Mouse (Mus musculus) lung, embryonic 15.5 days (tissue): ENCODE data around the gene Arsb. TPM values are rescaled to one million over a fixed set of nuclear protein-coding genes. Genes with fewer than 3 reads are reported as not detected.

Experiments
- ATAC-seq: fragments of 200-750 bp; cut with Nextera tagmentation; 2 replicates; pipeline ENCODE4 v1.8.0; 2017; ENCODE audit warnings: moderate number of reproducible peaks, borderline replicate concordance; ENCODE audit not compliant: low FRiP score, low TSS enrichment; ENCODE audit errors: extremely low read depth
- H3K27ac ChIP-seq: fragments of 300-500 bp; sonication (generic); 2 replicates; pipeline ENCODE4 v1.5.1; 2015; ENCODE audit warnings: moderate library complexity, mild to moderate bottlenecking, inconsistent platforms
- H3K27me3 ChIP-seq: fragments of 300-500 bp; sonication (generic); 2 replicates; pipeline ENCODE4 v1.6.1; 2015; ENCODE audit warnings: inconsistent platforms
- H3K36me3 ChIP-seq: fragments of 300-500 bp; sonication (generic); 2 replicates; pipeline ENCODE4 v1.6.1; 2015; ENCODE audit warnings: inconsistent platforms
- H3K4me1 ChIP-seq: fragments of 300-500 bp; sonication (generic); 2 replicates; pipeline ENCODE4 v1.6.1; 2015; ENCODE audit warnings: inconsistent platforms
- H3K4me2 ChIP-seq: fragments of 300-500 bp; sonication (generic); 2 replicates; pipeline ENCODE4 v1.6.1; 2015; ENCODE audit warnings: inconsistent platforms, mild to moderate bottlenecking, moderate library complexity
- H3K4me3 ChIP-seq: fragments of 300-500 bp; sonication (generic); 2 replicates; pipeline ENCODE4 v1.5.1; 2015; ENCODE audit warnings: mild to moderate bottlenecking, inconsistent platforms
- H3K9ac ChIP-seq: fragments of 300-500 bp; sonication (generic); 2 replicates; pipeline ENCODE4 v1.6.1; 2015; ENCODE audit warnings: inconsistent platforms
- H3K9me3 ChIP-seq: fragments of 300-500 bp; sonication (generic); 2 replicates; pipeline ENCODE4 v1.6.1; 2016; ENCODE audit warnings: inconsistent platforms
- WGBS: fragments of 180-500 bp; shearing (Covaris S2); methylation state at CpG from one replicate; pipeline ENCODE4 v1.1.7; 2015; 5-methylcytosine and 5-hydroxymethylcytosine counted together
- polyA plus RNA-seq: library from polyadenylated mRNA; unstranded; fragments of >200 nt; fragmentation: Nextera tagmentation; extraction: Ambion mirVana; gene quantifications from 2 replicates; pipeline ENCODE4 v1.2.1, GENCODE M21; 2015

Arsb gene
- polyA plus RNA-seq, 1 experiment from 2014 or later: 14.8 TPM

DNA sequence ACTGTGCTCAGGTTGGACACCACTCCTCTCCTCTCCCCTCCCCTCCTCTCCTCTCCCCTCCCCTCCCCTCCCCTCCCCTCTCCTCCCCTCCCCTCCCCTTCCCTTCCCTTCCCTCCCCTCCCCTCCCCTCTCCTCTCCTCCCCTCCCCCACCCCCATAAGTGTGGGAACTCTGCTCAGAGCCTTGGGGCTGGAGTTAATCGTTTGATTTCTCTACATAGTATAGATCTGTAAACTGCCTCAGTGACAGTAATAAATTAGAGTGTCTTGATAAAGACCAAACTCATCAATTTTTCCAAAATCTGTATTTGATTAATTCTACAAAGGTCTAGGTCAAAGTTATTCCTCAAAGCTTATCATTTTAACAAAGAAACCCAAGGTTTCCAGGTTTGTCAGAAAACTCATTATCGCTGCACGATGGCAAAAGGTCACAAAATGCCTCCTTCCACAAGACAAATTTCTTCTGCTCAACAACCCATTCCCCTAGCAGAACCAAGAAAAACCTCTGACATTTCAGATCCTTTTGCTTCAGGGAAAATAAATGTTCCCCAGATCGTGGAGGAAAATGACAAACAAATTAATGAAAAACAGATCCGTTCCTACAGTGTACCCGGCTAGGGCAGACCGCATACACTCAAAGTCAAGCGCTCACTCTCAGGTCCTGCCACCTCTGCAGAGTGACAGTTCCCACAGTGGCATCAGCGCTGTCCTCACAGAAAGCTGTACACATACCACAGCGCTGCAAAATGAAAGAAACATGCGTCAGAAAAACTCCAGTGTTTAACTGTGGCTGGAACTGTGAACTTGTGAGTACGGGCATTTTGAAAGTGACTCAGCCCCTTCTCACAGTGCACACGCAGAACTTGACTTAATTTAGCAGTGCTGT, 126.8 kb downstream of the Arsb start:
- H3K4me2 ChIP-seq: peak overlapping the region; percentile 38
- no peak; the same call in 1 of the 2 replicates for ATAC-seq

GRCm38 (mm10) chr13:93899378-93900256, 128.2 kb downstream of the Arsb start:
- Histone ChIP-seq H3K27ac (no peak overlapping the region), H3K4me3 (no peak overlapping the region), H3K9ac (no peak overlapping the region), H3K9me3 (no peaks in the 10 kb centered on the region), H3K36me3 (no peaks in the 10 kb centered on the region), H3K27me3 (no peaks in the 10 kb centered on the region), H3K4me1 (peaks cover 7% of the 10 kb centered on the region; the same call in 1 of the 2 replicates), H3K4me2 (no peak overlapping the region)
- WGBS: 75% methylated on average over 3 of the region's 3 CpGs
- ATAC-seq: no peak

More for the DNA sequence above, 126.8 kb downstream of the Arsb start:
- Histone ChIP-seq H3K36me3 (no peaks in the 10 kb centered on the region), H3K27ac (no peak overlapping the region), H3K9ac (no peak overlapping the region), H3K9me3 (no peaks in the 10 kb centered on the region), H3K4me3 (no peak overlapping the region), H3K4me1 (peaks cover 7% of the 10 kb centered on the region; the same call in 1 of the 2 replicates), H3K27me3 (no peaks in the 10 kb centered on the region)
- WGBS: 26% methylated on average over 13 of the region's 13 CpGs

DNA sequence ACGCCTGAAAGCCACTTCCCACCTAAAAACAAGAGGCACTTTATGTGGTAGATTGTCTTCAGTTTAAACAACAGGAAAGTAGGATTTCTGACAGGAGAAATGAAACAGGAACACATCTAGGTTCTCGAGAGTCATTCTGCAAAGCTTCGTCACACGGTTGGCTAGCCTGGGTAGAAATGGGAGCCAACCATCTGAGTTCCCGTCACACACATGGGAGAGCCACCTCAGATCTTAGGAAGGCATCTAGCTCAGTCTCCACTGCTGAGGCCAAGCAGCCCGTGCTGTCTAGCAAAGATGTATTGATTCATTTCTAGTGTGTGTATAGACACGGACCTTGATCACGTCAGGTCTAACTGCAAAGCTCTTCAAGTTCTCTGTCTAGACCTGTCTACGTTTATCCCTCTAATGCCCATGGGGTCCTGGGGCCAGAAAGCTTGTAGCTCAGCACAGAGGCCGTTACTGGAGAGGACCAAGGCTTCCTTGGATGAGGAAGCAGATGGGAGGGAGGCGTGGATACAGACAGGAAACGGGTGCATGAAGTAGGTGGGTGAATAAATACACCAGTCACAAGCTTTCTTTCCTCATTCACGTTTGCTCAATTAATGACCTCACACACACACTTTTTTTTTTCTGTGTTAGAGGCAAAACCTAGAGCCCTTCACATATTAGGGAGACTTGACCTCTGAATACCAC, 129.7 kb downstream of the Arsb start:
- Histone ChIP-seq H3K4me1 (peaks cover 7% of the 10 kb centered on the region; the same call in 1 of the 2 replicates), H3K36me3 (no peaks in the 10 kb centered on the region), H3K27ac (no peak overlapping the region), H3K9ac (no peak overlapping the region), H3K9me3 (no peaks in the 10 kb centered on the region), H3K4me2 (no peak overlapping the region), H3K27me3 (no peaks in the 10 kb centered on the region), H3K4me3 (no peak overlapping the region)
- 67% methylated on average over 13 of the region's 13 CpGs for WGBS
- no peak for ATAC-seq

GRCm38 (mm10) chr13:93902126-93902525, 130.7 kb downstream of the Arsb start:
- no peaks in the 10 kb centered on the region for H3K27me3 ChIP-seq
- H3K4me3 ChIP-seq: no peak overlapping the region
- ATAC-seq: no peak
- WGBS: 91% methylated on average over 2 of the region's 2 CpGs
- H3K4me2 ChIP-seq: no peak overlapping the region
- H3K36me3 ChIP-seq: no peaks in the 10 kb centered on the region
- H3K27ac ChIP-seq: no peak overlapping the region
- no peak overlapping the region for H3K9ac ChIP-seq
- H3K9me3 ChIP-seq: no peaks in the 10 kb centered on the region
- H3K4me1 ChIP-seq: peaks cover 7% of the 10 kb centered on the region; the same call in 1 of the 2 replicates

GRCm38 (mm10) chr13:93906552-93907245, 135.3 kb downstream of the Arsb start:
- no peaks in the 10 kb centered on the region for H3K9me3 ChIP-seq
- no peak for ATAC-seq
- H3K4me3 ChIP-seq: no peak overlapping the region
- no peak overlapping the region for H3K4me2 ChIP-seq
- WGBS: 88% methylated on average over 10 of the region's 10 CpGs
- H3K4me1 ChIP-seq: peaks cover 17% of the 10 kb centered on the region
- H3K36me3 ChIP-seq: no peaks in the 10 kb centered on the region
- no peak overlapping the region for H3K9ac ChIP-seq
- no peak overlapping the region for H3K27ac ChIP-seq
- no peaks in the 10 kb centered on the region for H3K27me3 ChIP-seq

- Histone ChIP-seq H3K36me3 (no peaks in the 10 kb centered on the region), H3K4me1 (peaks cover 18% of the 10 kb centered on the region), H3K4me3 (no peak overlapping the region), H3K27me3 (no peaks in the 10 kb centered on the region), H3K27ac (no peak overlapping the region), H3K9me3 (no peaks in the 10 kb centered on the region), H3K9ac (no peak overlapping the region), H3K4me2 (no peak overlapping the region)
- 83% methylated on average over 3 of the region's 3 CpGs for WGBS
- no peak for ATAC-seq
Observed at GRCm38 (mm10) chr13:93907971-93908370, 136.5 kb downstream of the Arsb start.

DNA sequence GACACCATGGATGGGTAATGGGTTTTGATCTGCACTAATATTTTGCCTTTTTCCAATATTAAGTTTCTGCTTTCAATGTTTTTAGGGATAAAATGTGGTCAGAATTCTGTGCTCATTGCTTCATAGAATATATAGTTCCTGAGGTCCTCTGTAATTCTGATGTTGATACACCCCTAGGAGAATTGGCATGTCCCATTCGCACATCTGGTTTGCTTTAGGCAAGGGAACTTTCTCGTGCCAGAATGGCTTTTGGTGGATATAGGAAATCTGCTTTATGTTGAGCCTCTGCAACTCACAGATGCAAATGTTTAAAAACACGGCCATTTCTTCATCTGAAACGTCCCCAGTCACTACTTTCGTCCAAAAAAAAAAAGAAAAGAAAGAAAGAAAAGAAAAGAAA, 138.4 kb downstream of the Arsb start:
- no peaks in the 10 kb centered on the region for H3K9me3 ChIP-seq
- H3K36me3 ChIP-seq: no peaks in the 10 kb centered on the region
- H3K27ac ChIP-seq: peak overlapping the region; percentile 19; the same call in 1 of the 2 replicates
- H3K27me3 ChIP-seq: no peaks in the 10 kb centered on the region
- H3K4me1 ChIP-seq: peaks cover 18% of the 10 kb centered on the region
- H3K4me2 ChIP-seq: no peak overlapping the region
- no peak overlapping the region for H3K9ac ChIP-seq
- no peak overlapping the region for H3K4me3 ChIP-seq
- ATAC-seq: no peak
- 56% methylated on average over 5 of the region's 5 CpGs for WGBS

DNA sequence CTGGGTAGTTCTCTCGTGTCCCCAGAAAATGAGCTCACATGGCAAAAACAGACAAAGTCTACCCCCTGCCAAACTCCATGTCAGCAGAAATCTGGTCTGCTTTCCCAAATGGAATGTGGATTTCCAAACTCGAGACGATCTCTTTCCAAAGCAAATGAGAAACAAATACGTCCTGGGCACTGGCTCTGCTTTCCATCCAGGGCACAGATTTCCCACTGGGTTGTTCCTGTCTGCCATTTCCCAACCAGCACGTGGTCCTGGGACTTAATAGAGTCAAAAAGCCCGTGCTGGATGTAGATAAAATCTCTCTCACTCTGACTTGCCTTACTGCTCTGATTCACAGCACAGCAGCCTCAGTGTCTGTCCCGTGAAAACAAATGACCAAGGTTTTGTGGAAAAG, 139.6 kb downstream of the Arsb start:
- peak overlapping the region; percentile 54 for H3K27ac ChIP-seq
- H3K27me3 ChIP-seq: no peaks in the 10 kb centered on the region
- WGBS: 32% methylated on average over 7 of the region's 7 CpGs
- no peaks in the 10 kb centered on the region for H3K36me3 ChIP-seq
- H3K4me3 ChIP-seq: no peak overlapping the region
- H3K9me3 ChIP-seq: no peaks in the 10 kb centered on the region
- H3K4me1 ChIP-seq: peaks cover 18% of the 10 kb centered on the region
- 0 out of 2 replicates have a peak, but pooled peaks have one; percentile 12 for ATAC-seq
- H3K9ac ChIP-seq: no peak overlapping the region
- H3K4me2 ChIP-seq: no peak overlapping the region

DNA sequence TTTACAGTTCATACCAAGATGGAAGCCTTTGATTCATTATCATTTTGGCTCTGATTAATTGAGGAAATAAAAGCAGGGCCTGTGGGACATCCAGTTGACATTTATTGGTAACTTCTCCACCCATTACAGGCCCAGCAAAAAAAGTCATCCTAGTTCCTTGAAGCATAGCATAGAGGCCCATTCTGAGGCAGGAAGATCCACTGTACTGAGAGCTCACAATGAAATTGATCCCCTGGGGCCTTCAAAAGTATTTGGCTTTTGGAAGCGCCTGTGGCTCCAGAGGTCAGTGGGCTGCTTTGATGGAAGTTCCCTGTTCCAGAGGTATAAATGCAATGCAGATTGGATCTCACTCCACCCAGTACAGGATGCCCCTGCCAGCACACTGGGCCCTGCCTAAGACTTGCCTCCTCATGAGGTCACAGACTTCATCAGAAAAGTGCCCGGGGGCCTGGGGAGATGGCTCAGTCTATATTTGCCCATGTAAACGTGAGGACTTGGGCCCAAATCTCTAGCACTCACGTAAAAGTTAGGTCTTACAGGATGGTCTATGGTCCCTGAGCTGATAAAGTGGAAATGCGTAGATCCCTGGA, 141.0 kb downstream of the Arsb start:
- peaks cover 18% of the 10 kb centered on the region for H3K4me1 ChIP-seq
- H3K27ac ChIP-seq: no peak overlapping the region
- no peaks in the 10 kb centered on the region for H3K27me3 ChIP-seq
- ATAC-seq: no peak
- no peaks in the 10 kb centered on the region for H3K9me3 ChIP-seq
- WGBS: 81% methylated on average over 5 of the region's 5 CpGs
- H3K4me3 ChIP-seq: no peak overlapping the region
- H3K9ac ChIP-seq: no peak overlapping the region
- H3K36me3 ChIP-seq: no peaks in the 10 kb centered on the region
- H3K4me2 ChIP-seq: no peak overlapping the region

DNA sequence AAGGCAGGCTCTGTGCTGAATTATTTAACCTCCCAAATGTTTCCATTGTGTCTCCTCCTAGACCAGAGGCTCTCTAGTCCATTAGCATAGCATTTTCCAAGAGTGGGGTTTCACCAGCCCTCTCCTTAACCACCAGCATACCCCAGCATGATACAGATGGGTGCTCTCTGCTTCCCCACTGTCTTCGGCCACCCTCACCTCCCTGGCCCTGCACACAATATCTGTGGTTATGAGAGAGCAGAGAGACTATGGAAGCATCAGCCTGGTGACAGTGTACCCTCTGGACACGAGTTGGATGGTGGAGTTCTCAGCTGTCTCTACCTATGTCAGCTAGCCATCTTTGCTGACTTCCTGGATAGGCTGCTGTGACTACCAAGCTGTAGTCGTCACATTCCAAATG, 142.8 kb downstream of the Arsb start:
- H3K9ac ChIP-seq: no peak overlapping the region
- H3K4me2 ChIP-seq: no peak overlapping the region
- ATAC-seq: no peak
- H3K27ac ChIP-seq: no peak overlapping the region
- H3K4me3 ChIP-seq: no peak overlapping the region
- 83% methylated on average over 3 of the region's 3 CpGs for WGBS
- no peaks in the 10 kb centered on the region for H3K9me3 ChIP-seq
- H3K27me3 ChIP-seq: no peaks in the 10 kb centered on the region
- no peaks in the 10 kb centered on the region for H3K36me3 ChIP-seq
- H3K4me1 ChIP-seq: peaks cover 33% of the 10 kb centered on the region
